Mouse (Mus musculus): ENCODE measurements at regions not wholly inside any gene's neighbourhood (a gene's known extent, or its start where the extent isn't known, plus 50 kb on each side); places are given as distances from the start of the nearest gene placed in this dataset.
"Not testable (repeated sequence)": the region's sequence is repeated elsewhere in the genome, so short reads cannot be mapped to it uniquely, and the experiment has no call there.

DNA sequence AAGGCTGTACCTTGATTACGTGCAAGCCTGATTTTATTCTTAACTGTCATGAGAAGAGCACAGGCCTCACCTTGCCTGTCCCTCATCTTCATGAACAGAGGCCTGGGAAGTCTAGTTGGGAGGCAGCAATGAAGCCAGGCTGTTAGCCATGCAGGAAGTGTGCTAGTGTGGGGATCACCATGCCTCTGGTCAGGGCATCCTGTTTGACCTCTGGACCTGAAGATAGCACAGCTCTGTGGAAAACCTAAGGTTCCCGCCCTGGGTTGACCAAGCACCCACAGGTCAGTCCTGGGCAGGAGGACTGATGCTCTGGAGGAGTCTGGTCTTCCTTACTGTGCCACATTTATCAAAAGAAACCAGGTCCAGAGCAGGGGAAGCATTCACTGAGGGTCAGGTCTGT is 157.6 kb downstream of the Gm906 start:
- no peak for DNase-seq (ENCODE audit: low spot score in 2 of 2)

DNA sequence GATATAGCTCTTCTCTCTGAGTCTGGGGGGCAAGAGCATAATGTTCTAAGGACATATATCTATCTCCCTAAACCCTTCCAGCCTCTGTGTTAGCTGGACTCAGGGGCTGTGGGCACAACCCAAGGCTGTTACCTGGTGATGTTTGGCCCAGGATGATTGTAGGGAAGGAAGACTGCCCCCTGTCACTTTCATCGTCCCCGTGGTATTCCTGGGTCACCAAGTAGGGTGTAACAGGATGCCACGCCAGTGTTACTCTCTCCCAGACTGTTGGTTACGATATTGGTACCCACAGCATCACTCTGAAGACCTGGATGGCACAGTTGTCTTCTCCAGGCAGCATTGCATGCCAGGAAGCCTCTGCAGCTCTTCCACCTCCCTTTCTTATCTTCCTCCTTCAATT is 185.3 kb downstream of the Gm906 start:
- DNase-seq (ENCODE audit: low spot score in 2 of 2): no peak

DNA sequence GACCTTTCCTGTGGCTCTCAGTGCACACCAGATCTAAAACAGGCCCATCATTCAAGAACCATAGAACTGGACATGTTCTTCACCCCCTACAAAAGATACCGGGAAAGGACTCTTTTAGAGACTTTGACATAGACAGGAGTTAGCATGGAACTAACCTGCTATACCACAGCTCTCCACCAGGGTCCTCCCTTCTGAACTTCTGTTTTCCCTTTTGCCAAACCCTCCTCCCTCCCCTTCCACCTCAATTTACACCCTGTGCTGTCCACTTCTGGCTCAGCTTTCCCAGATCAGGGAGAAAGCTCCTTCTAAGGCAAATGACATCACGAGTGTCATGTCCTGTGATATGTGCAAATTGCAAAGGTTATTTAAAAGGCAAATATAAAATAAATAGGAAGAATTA is 185.7 kb downstream of the Gm906 start:
- not testable (repeated sequence) for DNase-seq (ENCODE audit: low spot score in 2 of 2)

DNA sequence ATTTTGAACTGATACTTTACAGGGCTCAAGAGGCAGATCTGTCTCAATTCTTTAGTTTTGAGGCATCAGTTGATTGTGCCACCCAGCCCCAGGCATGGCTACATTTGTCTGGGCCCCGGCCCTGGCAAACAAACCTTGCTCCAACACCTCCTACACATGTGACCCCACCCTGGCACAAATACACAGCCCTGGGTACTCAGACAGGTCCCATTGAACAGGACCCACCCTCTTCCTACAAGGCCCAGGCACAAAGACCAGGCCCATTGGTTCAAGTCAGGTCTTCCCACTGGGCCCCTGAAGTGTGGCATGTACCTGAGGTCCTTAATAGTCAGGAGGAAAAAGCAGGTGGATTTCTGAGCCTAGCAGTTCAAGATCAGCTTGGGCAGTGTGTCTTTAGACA is 190.4 kb downstream of the Gm906 start:
- not testable (repeated sequence) for DNase-seq (ENCODE audit: low spot score in 2 of 2)

DNA sequence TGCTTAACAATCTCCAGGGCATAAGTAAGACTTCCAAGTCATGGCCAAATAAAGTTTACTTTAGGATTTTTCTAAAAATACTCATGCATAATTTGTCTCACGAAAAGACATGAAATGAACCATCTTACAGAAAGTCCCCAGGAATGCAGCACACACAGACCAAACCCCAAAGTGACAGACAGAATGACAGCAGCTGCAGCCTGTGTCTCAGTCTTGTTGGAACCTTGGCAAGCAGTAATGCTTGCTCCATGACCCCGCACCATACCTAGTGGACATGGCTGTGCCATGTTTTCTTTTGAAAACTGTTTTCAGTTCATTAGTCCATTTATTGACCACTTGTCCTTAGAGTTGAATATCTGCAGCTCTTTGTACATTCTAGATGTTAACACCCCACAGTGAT is 191.1 kb downstream of the Gm906 start:
- not testable (repeated sequence) for DNase-seq (ENCODE audit: low spot score in 2 of 2)

DNA sequence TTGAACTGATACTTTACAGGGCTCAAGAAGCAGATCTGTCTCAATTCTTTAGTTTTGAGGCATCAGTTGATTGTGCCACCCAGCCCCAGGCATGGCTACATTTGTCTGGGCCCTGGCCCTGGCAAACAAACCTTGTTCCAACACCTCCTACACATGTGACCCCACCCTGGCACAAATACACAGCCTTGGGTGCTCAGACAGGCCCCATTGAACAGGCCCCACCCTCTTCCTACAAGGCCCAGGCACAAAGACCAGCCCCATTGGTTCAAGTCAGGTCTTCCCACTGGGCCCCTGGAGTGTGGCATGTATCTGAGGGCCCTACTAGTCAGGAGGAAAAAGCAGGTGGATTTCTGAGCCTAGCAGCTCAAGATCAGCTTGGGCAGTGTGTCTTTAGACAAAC is 198.4 kb downstream of the Gm906 start:
- not testable (repeated sequence) for DNase-seq (ENCODE audit: low spot score in 2 of 2)

DNA sequence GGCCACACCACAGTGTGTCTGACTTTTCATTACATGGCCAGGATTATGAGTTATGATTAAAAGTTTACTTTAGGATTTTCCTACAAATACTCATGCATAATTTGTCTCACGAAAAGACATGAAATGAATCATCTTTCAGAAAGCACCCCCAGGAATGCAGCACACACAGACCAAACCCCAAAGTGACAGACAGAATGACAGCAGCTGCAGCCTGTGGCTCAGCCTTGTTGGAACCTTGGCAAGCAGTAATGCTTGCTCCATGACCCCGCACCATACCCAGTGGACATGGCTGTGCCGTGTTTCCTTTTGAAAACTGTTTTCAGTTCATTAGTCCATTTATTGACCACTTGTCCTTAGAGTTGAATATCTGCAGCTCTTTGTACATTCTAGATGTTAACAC is 199.0 kb downstream of the Gm906 start:
- not testable (repeated sequence) for DNase-seq (ENCODE audit: low spot score in 2 of 2)

DNA sequence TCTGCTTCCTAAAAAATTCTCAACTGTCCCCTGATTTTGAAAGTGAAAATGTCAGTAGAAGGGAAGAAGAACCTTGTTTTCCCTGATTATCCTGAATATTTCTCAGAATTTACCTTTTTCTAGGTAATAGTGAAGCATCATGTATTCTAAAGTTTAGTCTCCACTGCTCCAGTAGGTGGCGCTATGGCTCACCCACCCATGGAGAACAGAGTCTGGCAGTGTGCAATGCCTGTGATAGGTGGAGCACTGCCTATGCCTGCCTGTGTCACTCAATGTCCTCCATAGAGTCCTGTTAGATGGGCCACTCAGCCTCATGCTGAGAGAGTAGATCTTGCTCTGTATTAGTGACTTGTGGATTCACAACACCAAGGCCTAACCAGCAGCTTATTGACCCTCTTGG is 218.4 kb downstream of the Gm906 start:
- no peak for DNase-seq (ENCODE audit: low spot score in 2 of 2)

DNA sequence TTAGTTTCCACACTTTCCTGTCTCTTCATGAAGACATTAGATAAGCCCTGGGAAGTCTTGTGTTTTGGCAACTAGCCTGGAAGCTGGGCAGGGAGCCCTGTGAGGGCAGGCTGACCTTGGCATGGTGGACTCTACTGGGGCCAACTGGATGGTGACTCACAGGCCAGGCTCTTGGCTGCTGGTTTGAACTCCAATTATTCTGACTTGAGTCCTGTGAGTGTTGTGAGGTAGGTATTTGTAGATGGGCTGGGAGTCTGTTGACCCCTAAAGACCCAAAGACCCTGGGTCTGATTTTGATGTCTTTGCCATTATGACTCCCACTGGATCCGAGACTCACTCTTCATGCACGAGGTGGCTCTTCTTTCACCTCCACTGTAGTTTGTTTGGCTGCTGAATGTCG is 208.9 kb upstream of the Gm30302 start:
- DNase-seq (ENCODE audit: low spot score in 2 of 2): peak; percentile 5

DNA sequence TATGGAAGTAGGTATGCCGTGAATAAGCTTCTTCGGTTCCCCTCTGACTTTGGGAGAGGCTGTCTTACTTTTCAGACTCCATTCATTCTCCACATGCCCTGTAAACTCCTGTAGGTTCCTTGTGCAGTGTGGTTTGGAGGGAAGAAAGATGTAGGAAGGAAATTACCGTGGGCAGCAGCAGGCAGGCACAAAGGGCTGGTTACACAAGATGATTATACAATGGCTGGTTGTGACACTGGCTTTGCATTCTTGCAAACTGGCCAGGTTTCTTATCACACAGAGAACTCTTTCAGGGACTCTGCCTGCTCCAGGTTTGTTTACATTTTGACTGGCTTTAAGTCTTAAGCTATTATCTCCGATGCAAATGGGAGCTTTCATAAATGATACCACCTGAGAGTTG is 167.3 kb upstream of the Gm30302 start:
- DNase-seq (ENCODE audit: low spot score in 2 of 2): not testable (repeated sequence)

DNA sequence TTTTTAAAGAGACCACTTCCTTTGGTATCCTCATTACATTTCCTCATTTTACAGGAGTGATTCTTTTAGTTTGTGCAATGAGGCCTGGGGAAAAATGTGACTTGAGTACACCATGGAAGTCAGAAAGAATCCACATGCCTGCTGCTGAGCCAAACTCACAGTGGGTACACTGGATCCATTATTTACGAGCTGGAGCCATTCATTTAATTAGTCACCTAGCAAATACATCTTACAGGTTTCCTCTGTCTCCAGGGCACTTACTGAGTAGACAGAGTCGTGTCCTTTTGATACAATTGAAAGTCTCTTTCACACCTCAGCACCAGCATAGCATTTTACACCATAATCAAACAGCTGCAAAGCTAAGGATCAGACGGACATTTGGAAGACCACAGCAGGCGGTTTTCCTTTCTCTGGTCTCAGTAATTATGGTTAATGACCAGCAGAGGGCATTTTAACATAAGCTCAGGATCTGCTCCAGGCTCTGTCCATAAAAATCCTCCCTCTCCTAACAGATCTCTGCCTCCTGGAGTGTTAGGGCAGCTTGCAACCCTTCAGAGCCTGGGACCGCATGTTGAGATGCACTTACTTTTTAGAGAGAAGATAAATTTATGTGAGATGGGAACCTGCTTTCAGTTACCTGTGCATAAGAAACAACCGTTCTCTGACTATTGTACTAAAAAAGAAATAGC is 159.3 kb upstream of the Gm30302 start:
- DNase-seq (ENCODE audit: low spot score in 2 of 2): not testable (repeated sequence)

DNA sequence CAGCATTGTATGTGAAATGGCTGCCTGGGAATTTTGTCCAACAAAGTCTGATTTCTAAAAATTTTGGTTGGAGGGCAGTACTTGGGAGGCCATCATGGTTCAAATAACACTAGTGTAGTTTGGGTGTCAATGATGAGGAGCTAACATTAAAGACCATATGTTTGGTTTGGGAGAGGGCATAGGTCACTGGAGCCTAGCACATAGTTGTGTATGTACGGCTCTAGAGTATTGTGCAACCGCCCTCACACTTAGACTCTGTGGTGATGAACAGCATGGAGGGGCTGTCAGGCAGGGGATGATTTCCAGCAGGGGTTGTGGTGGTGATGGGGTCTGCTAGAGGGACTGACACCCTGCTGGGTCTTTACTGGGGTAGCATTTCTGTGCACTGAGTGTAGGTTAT is 117.0 kb upstream of the Gm30302 start:
- no peak for DNase-seq (ENCODE audit: low spot score in 2 of 2)

Measured in heart, adult 9 months (tissue).